Mouse (Mus musculus) intestine, embryonic 16.5 days (tissue): ENCODE measurements around the gene Ap2a1. TPM values are rescaled to one million over a fixed set of nuclear protein-coding genes. Genes with fewer than 3 reads are reported as not detected.

ENCODE experiments used
- ATAC-seq: fragments of 200-750 bp; cut with Nextera tagmentation; 2 replicates; pipeline ENCODE4 v1.8.0; 2017; ENCODE audit warnings: moderate TSS enrichment, moderate library complexity
- H3K27ac ChIP-seq: fragments of 300-500 bp; sonication (generic); 2 replicates; pipeline ENCODE4 v1.5.1; 2014; ENCODE audit warnings: mild to moderate bottlenecking, low read length
- H3K27me3 ChIP-seq: fragments of 300-500 bp; sonication (generic); replicated peaks from 2 replicates; pipeline ENCODE4 v1.6.1; 2014; ENCODE audit warnings: low read length, control low read depth, mixed read lengths; ENCODE audit not compliant: control insufficient read depth, insufficient read depth
- H3K36me3 ChIP-seq: fragments of 300-500 bp; sonication (generic); 2 replicates; pipeline ENCODE4 v1.6.1; 2014; ENCODE audit warnings: low read length, control low read depth; ENCODE audit not compliant: control insufficient read depth, insufficient read depth
- H3K4me1 ChIP-seq: fragments of 300-500 bp; sonication (generic); 2 replicates; pipeline ENCODE4 v1.6.1; 2014; ENCODE audit warnings: low read length, control low read depth, mixed read lengths; ENCODE audit not compliant: control insufficient read depth, insufficient read depth
- H3K4me2 ChIP-seq: fragments of 300-500 bp; sonication (generic); 2 replicates; pipeline ENCODE4 v1.6.1; 2014; ENCODE audit warnings: low read depth, low read length, control low read depth
- H3K4me3 ChIP-seq: fragments of 300-500 bp; sonication (generic); 2 replicates; pipeline ENCODE4 v1.5.1; 2014; ENCODE audit warnings: mild to moderate bottlenecking, low read length
- H3K9ac ChIP-seq: fragments of 300-500 bp; sonication (generic); 2 replicates; pipeline ENCODE4 v1.6.1; 2014; ENCODE audit warnings: low read depth, low read length
- H3K9me3 ChIP-seq: fragments of 300-500 bp; sonication (generic); 2 replicates; pipeline ENCODE4 v1.6.1; 2016; ENCODE audit warnings: low read length, control low read depth; ENCODE audit not compliant: control insufficient read depth
- WGBS: fragments of 180-500 bp; shearing (Covaris S2); extraction: QIAGEN DNeasy Blood & Tissue Kit; methylation state at CpG from one replicate; pipeline ENCODE4 v1.1.7; 2014; 5-methylcytosine and 5-hydroxymethylcytosine counted together
- polyA plus RNA-seq: library from polyadenylated mRNA; unstranded; fragments of >200 nt; fragmentation: Nextera tagmentation; extraction: Ambion mirVana; gene quantifications from 2 replicates; pipeline ENCODE4 v1.2.1, GENCODE M21; 2015

Gene Ap2a1
- polyA plus RNA-seq, 1 experiment from 2014 or later = 56.8 TPM

DNA sequence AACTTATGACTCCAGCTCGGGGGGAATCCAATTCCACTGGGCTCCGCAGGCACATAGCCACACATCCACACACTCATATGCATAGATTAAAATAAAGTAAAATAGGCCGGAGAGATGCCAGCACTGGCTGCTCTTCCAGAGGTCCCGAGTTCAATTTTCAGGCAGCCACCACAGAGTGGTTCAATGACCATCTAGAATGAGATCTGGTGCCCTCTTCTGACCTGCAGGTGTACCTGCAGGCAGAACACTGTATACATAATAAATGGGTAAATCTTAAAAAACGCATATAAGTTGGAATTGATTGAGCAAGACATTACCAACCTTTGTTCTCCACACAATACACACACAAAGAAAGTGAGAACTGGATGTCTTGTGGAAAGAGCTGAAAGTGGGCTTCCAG lies 26.3 kb upstream of the Ap2a1 start:
- ATAC-seq = no peak
- H3K4me1 ChIP-seq = peaks cover 5% of the 10 kb centered on the region
- H3K9ac ChIP-seq = no peak overlapping the region
- H3K27ac ChIP-seq = no peak overlapping the region
- H3K9me3 ChIP-seq = no peaks in the 10 kb centered on the region
- no peaks in the 10 kb centered on the region for H3K36me3 ChIP-seq
- H3K4me2 ChIP-seq = no peak overlapping the region
- H3K4me3 ChIP-seq = no peak overlapping the region
- 52% methylated on average over 5 of the region's 5 CpGs for WGBS
- peaks cover 11% of the 10 kb centered on the region for H3K27me3 ChIP-seq

GRCm38 (mm10) chr7:44954091-44954885 lies 25.0 kb upstream of the Ap2a1 start:
- Histone ChIP-seq H3K27ac (no peak overlapping the region), H3K4me3 (no peak overlapping the region), H3K36me3 (no peaks in the 10 kb centered on the region), H3K27me3 (peaks cover 18% of the 10 kb centered on the region), H3K4me2 (no peak overlapping the region), H3K9me3 (no peaks in the 10 kb centered on the region), H3K4me1 (peaks cover 5% of the 10 kb centered on the region), H3K9ac (no peak overlapping the region)
- WGBS = 83% methylated on average over 12 of the region's 12 CpGs
- no peak for ATAC-seq

DNA sequence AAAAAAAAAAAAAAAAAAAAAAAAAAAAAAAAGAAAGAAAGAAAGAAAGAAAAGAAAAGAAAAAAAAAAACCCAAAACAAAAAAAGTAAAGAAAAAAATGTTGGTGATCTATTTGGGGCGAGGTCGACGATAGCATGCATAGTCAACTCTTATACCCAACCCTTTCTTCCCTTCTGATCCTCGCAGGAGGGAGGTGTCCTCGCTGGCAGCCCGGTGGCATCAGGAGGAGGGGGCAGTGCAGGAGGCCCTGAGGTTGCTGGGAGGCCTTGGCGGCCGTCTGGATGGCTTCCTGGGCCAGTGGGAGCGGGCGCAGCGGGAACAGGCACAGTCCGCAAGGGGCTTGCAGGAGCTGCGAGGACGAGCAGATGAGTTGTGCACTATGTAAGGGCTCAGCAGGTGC lies 24.3 kb upstream of the Ap2a1 start:
- ATAC-seq = no peak
- 63% methylated on average over 14 of the region's 14 CpGs for WGBS
- no peaks in the 10 kb centered on the region for H3K9me3 ChIP-seq

GRCm38 (mm10) chr7:44952611-44953306 lies 23.5 kb upstream of the Ap2a1 start:
- Histone ChIP-seq H3K27ac (peak overlapping the region; percentile 54), H3K9ac (peak overlapping the region; percentile 68), H3K4me3 (peak overlapping the region; percentile 56), H3K4me2 (peak overlapping the region; percentile 82), H3K27me3 (peaks cover 19% of the 10 kb centered on the region), H3K9me3 (no peaks in the 10 kb centered on the region), H3K4me1 (peaks cover 5% of the 10 kb centered on the region), H3K36me3 (no peaks in the 10 kb centered on the region)
- peak; percentile 92 for ATAC-seq
- 6% methylated on average over 23 of the region's 24 CpGs for WGBS

More for the DNA sequence above, 24.3 kb upstream of the Ap2a1 start:
- Histone ChIP-seq H3K27ac (no peak overlapping the region), H3K27me3 (peaks cover 19% of the 10 kb centered on the region), H3K4me1 (peaks cover 5% of the 10 kb centered on the region), H3K9ac (no peak overlapping the region), H3K4me2 (no peak overlapping the region), H3K36me3 (no peaks in the 10 kb centered on the region), H3K4me3 (no peak overlapping the region)

- no peaks in the 10 kb centered on the region for H3K36me3 ChIP-seq
- H3K27me3 ChIP-seq = peaks cover 19% of the 10 kb centered on the region
- ATAC-seq = peak; percentile 89
- peak overlapping the region; percentile 68 for H3K9ac ChIP-seq
- under 1% methylated on average over 10 of the region's 10 CpGs for WGBS
- no peaks in the 10 kb centered on the region for H3K9me3 ChIP-seq
- H3K4me2 ChIP-seq = peak overlapping the region; percentile 82
- peaks cover 5% of the 10 kb centered on the region for H3K4me1 ChIP-seq
- H3K27ac ChIP-seq = no peak overlapping the region
- H3K4me3 ChIP-seq = peak overlapping the region; percentile 56
These were observed 22.7 kb upstream of the Ap2a1 start for GRCm38 (mm10) chr7:44951960-44952359.

GRCm38 (mm10) chr7:44949922-44950321 lies 20.6 kb upstream of the Ap2a1 start:
- no peaks in the 10 kb centered on the region for H3K36me3 ChIP-seq
- H3K9ac ChIP-seq = no peak overlapping the region
- H3K4me1 ChIP-seq = peaks cover 5% of the 10 kb centered on the region
- peaks cover 19% of the 10 kb centered on the region for H3K27me3 ChIP-seq
- no peak for ATAC-seq
- H3K4me2 ChIP-seq = no peak overlapping the region
- no peaks in the 10 kb centered on the region for H3K9me3 ChIP-seq
- whole genome bisulfite sequencing = 78% methylated on average over 6 of the region's 6 CpGs
- H3K4me3 ChIP-seq = no peak overlapping the region
- no peak overlapping the region for H3K27ac ChIP-seq

DNA sequence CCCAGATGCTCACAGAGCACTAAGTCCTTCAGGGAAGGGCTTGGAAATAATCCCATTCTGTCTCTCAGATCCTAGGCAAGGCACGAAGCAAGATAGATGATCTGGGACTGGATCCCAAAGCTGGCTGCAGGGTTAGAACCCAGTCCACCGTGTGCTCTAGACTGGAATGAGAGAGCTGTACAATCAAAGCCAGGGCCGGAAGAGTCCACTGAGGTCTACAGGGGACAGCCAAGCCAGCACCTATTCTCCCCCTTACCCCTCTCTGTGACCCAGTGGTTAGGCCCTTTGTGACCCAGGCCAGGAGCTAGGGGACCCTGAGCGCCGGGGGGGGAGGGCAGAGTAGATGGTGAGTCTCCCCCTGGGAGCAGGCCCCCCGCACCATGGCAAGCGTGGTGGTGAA lies 13.6 kb upstream of the Ap2a1 start, which contains the start of gene Tsks:
Gene Tsks, plus strand, starts transcription at position 301 of the 400 bp plus-strand sequence.
- Histone ChIP-seq H3K36me3 (no peaks in the 10 kb centered on the region), H3K4me3 (no peak within 1 kb of the TSS), H3K4me2 (no peak within 1 kb of the TSS), H3K4me1 (no peaks in the 10 kb centered on the region), H3K9ac (no peak within 1 kb of the TSS), H3K27ac (no peak within 1 kb of the TSS), H3K27me3 (no peaks in the 10 kb centered on the region), H3K9me3 (no peaks in the 10 kb centered on the region)
- WGBS = 76% methylated on average over 7 of the region's 7 CpGs
- no peak for ATAC-seq

DNA sequence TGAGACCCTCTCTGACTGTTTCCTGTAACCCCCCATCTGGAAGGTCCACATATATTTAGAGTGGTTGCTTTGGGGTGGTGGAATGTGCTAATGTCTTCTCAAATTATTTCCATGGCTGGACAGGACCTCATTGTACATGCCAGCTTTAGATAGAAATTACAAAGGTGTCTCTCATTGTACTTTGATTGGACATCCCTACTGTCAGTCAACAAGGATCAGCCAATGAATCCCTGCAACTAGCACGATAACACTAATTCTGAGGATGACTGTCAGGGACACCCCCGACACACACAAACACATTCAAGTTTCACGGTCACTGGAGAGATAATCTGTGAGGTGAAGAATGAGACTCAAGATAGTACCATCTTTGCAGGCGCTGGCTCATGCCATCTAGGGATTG lies 9.4 kb upstream of the Ap2a1 start:
- ATAC-seq = no peak
- no peaks in the 10 kb centered on the region for H3K9me3 ChIP-seq
- no peaks in the 10 kb centered on the region for H3K27me3 ChIP-seq
- WGBS = 92% methylated on average over 4 of the region's 4 CpGs
- no peak overlapping the region for H3K4me3 ChIP-seq
- no peak overlapping the region for H3K4me2 ChIP-seq
- H3K9ac ChIP-seq = no peak overlapping the region
- H3K27ac ChIP-seq = no peak overlapping the region
- H3K4me1 ChIP-seq = no peaks in the 10 kb centered on the region
- H3K36me3 ChIP-seq = no peaks in the 10 kb centered on the region

DNA sequence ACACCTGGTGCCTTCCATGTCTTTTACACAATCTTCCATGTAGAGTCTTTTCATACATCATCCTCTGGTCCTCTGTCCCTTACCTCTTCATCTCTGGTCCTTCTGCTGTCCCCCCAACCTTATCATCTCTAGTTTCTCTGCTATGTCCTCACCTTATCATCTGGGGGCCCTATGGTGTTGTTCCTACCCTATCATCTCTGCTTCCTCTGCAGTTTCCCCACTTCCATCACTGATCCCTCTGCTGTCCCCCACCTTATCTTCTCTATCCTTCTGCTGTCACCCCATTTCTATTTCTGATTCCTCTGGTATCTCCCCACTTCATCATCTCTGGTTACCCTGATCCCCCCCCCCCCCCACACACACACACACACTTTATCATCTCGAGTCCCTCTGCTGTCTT lies 726 bp downstream of the Ap2a1 start:
- WGBS = 4% methylated on average over 1 of the region's 1 CpGs
- H3K4me2 ChIP-seq = peak overlapping the region; percentile 70
- ATAC-seq = no peak
- H3K9ac ChIP-seq = peak overlapping the region; percentile 95
- peaks cover 16% of the 10 kb centered on the region for H3K4me1 ChIP-seq
- H3K27me3 ChIP-seq = no peaks in the 10 kb centered on the region
- no peak overlapping the region for H3K27ac ChIP-seq
- peak overlapping the region; percentile 95 for H3K4me3 ChIP-seq
- no peaks in the 10 kb centered on the region for H3K36me3 ChIP-seq
- H3K9me3 ChIP-seq = no peaks in the 10 kb centered on the region
